Mouse (Mus musculus) spleen, adult 12 weeks (tissue): ENCODE data around the gene Ubap2l.

Source experiments
- DNase-seq: peaks from one replicate; pipeline ENCODE4 v3.0.0; 2022; ENCODE audit warnings: low spot score

The Ubap2l gene

DNA sequence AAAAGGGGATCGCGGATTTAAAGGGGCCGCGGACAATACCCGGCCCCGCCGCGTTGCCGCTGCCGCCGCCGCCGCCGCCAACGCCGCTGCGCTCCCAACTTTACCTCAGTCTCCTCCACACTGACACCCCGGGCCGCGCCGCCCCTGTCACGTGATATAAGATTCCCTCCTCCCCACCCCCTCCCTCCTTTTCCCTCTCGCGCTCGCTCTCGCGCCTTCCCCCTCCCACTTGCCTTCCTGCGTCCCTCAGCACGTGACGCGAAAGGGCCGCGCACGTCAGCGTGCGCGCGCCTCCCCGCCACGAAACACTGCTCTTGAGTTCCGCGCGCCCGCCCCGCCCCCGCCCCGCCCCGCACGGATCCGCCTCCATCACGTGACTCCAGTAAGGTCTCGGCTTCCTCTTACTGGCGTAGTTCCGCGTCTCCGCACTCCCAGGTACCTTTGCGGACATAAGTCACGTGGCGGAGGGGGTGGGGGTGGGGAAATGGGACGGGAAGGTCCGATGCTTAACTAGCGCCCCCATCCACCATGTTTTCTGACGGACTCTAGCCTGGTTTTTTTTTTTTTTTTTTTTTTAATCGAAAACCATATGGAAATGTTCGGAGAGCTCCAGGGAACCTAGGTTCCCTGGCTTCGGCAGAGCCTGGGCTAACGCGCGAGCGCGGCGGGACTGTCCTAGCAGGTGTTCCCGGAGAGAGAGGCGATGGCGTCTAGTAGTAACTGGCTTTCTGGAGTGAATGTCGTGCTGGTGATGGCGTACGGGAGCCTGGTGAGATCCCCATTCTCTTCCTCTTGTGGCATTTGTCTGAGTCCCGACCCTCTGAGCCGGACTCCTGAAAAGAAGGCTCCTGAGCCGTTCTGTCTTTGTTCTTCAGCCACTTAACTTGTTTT, at the start of gene Ubap2l:
Gene Ubap2l (minus strand): TSS at position 278 of the 891 bp plus-strand sequence.
- peak; percentile 89 for DNase-seq

DNA sequence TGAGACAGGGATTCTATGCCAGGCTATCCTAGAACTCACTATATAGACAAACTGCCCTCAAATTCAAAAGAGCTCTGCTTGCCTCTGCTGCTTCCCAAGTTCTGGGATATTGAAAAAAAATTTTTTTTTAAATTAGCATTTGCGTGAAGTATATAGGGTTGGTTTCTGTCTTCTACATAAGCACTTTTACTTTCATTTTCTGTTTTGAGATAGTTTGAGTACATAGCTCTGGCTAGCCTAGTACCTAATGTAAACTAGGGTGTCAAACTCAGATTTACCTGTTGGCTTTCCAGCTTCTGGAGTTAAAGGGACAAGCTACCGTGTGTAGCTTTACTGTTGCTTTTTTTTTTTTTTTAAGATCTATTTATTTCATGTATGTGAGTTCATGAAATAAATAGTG, 49.2 kb upstream of the Ubap2l start:
- no peak for DNase-seq

DNA sequence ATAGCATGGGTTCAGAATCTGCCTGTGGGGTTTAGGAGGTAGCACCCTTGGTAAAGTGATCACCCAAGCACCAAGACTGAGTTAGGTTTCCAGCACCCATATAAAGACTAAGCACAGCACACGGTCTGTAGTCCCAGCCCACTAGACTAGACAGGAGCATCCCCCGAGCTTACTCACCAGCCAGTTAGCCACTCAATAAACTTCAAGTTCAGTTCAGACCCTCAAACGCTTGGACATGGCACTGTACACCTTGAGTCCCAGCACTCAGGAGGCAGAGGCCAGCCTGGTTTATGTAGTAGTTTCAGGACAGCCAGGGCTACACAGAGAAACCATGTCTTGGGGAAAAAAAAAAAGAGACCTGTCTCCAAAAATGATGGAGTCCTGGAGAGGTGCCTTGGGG, 48.6 kb upstream of the Ubap2l start:
- DNase-seq, result no peak

DNA sequence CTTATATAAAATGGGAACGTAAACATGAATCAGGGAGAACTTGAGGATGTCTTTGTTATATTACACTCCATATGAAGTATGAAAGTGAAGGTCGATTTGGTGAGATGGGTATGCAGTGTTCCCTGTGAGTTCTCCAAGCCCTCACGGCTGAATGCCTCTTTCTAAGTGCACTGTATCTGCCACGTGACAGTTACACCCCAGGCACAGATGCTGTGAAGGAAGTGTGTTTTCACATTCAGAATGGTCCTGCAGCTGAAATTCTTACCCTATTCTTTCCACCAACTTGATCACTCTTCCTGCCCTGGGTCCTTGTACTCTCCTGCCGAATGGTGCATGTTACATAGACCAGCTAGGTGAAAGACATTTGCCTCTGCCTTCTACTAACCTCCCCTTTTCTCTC, 45.5 kb upstream of the Ubap2l start:
- no peak for DNase-seq

DNA sequence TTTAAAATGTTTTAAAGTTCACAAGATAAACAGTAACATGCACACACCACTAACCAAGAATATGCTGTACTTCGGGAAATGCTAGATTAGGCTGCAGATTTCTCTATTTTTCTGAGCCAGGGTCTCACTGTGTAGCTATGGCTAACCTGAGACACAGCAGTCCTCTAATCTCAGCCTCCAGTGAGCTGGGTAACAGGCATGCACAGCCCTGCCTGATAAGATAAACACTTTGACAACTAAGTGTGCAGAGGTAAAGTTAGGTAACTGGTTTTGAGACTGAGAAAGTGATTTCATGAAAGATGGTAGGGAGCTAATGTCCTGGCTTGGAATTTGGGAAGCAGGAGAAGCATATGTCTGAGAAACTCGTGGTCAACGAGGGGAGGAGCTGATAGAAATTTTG, 42.0 kb upstream of the Ubap2l start:
- DNase-seq, result no peak

DNA sequence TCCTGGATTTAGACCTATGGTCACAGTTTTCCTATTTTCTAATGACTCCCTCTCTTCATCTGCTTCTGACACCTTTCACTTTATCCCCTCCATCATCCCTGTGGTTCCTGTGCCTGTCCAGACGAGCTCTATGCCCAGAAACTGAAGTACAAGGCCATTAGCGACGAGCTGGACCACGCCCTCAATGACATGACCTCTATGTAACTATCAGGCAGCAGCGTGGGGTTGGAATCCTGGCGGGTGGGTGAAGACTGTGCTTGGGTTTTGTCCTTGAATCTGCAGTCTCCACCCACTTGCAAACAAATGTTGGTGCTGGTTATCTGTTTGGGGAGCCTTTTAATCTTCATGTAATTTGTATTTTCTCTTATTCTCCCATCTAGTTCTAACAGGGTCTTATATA, 38.5 kb upstream of the Ubap2l start:
- DNase-seq, result no peak

GRCm38 (mm10) chr3:90088617-90089016, 36.2 kb upstream of the Ubap2l start:
- DNase-seq, result no peak

DNA sequence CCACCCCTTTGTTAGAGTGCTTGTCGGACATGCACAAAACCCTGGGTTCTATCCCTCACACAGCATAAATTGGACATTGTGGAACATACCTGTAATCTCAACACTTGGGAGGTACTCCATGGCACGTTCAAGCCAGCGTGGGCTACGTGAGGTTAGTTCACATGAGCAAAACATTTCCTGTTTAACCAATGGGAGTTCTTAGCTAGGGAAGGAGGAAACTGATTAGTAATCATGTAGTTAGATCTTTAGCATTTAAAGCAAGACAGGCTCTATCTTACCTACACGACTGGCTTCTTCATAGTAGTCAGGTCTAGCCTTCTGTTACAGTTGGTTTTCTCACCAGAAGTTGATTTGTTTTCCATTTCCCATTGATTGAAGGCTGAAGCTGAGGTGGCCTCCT, 33.6 kb upstream of the Ubap2l start:
- no peak for DNase-seq

DNA sequence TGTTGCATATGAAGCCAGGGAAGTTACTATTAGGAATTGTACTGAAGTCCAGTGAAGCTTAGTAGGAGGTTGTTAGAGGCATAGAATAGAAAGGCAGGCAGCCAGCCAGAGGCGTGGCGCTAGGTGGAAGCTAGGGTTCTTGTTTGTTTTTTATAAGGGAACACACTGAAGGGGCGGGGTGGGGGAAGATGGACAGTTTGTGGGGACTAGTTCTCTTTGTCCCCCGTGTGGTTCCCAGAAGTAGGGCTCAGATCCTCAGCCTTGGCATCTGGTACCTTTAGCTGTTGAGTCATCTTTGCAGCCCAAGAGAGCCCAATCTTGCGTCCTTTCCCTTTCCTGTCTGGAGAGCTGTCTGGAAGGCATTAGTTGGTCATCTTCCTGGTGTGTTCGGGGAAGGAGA, 32.9 kb upstream of the Ubap2l start:
- no peak for DNase-seq

GRCm38 (mm10) chr3:90084790-90085189, 32.4 kb upstream of the Ubap2l start:
- no peak for DNase-seq

- DNase-seq, result no peak
Observed at GRCm38 (mm10) chr3:90083698-90084324, 31.4 kb upstream of the Ubap2l start.

GRCm38 (mm10) chr3:90083034-90083433, 30.6 kb upstream of the Ubap2l start:
- DNase-seq, result no peak

DNA sequence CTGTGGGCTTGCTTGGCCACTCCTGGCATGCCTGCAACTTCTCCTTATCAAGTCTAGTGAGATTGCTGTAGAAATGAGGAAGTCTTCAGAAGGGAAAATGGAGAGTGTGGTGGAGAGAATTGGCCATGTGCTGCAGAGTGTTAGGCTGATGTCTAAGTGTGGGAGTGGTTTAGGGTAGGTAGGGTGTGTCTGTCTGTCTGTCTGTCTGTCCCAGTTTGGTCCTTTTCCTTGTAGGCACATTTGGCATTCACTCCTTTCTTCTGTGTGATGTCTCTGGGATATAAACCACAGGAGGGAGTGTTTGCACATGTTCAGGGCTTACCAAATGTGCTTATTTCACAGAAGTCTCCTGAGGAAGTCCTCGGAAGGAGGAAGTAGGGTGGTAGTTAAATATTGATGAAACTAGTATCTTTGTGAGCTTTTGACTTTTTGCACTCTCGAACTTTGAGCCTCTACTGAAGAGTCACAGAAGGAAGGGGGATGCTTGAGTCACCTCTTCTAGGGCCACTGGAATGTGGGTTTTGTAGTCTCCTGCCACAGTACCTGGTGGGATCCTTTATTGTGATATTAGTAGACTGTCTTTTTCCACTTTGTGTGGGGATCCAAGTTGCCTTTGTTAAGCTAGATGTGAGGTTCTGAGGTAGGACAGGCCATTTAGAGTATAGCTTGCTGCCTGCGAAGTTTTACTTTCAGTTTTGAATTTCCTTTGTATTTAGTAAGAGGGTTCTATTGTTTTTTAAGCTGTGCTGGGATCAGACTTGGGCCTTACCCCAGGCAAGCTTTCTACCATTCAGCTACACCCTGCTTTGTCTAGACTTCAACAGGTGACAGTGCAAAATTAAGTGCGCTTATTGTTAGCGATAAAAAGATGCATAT, 29.2 kb upstream of the Ubap2l start:
- peak; percentile 19 for DNase-seq

- no peak for DNase-seq
Observed at GRCm38 (mm10) chr3:90080498-90080863, 28.1 kb upstream of the Ubap2l start.

DNA sequence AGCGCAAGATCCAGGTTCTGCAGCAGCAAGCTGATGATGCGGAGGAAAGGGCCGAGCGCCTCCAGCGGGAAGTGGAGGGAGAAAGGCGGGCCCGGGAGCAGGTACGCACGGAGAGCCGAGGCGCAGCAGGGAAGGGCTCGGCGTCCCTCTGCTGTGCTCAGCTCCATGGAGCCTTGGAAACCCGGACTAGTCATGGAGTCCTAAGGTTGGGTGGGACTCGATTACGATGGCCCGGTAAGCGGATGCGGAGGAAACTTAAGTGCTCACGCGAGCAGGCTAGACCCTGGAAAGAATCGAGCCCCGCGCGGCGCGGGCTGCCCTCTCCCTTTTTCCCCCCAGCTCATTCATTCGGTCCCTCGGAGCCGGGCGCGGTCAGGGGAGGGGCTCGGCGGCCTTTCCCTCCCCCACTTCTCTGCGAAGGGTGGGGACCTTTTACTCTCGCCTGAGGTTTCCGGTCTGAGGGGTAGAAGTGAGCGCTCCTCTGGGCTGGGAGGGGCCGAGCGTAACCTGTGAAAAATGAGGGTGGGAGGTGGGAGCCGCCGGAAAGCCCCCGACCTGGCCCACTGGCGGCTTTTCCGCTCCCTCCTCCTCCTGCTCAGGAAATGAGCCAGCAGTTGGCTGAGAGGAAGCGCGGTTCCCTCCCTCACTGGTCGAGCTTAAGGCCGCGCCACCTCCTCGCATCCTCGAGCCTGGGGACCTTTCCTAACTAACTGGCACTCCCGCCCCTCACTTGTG, 27.5 kb upstream of the Ubap2l start:
- peak; percentile 72 for DNase-seq

GRCm38 (mm10) chr3:90079133-90079762, 26.8 kb upstream of the Ubap2l start:
- peak; percentile 86 for DNase-seq

GRCm38 (mm10) chr3:90078224-90078623, 25.8 kb upstream of the Ubap2l start:
- DNase-seq, result no peak

GRCm38 (mm10) chr3:90076921-90077716, 24.7 kb upstream of the Ubap2l start:
- DNase-seq, result peak; percentile 65

DNA sequence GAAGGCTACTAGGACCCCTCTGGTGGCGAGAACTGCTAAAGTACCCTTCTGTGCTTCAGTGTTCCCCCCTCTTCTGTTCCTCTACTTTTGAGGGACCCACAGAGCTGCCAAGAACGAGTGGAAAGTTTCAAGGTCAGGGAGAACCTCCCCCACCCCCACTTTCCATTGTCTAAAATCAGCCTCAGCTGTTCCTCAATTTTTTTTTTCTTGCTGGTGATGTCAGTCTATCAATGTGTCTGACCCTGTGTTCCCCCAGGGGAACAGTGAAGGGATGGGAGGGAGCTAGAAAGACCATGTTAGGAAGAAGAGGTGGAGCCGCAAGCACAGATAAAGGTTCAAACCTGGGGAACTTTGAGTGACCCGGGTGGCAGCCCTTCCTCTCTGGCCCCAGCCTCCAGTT, 19.9 kb upstream of the Ubap2l start, which contains the start of gene Tpm3:
Gene Tpm3 (plus strand): TSS at position 356 of the 400 bp plus-strand sequence.
- no peak for DNase-seq

DNA sequence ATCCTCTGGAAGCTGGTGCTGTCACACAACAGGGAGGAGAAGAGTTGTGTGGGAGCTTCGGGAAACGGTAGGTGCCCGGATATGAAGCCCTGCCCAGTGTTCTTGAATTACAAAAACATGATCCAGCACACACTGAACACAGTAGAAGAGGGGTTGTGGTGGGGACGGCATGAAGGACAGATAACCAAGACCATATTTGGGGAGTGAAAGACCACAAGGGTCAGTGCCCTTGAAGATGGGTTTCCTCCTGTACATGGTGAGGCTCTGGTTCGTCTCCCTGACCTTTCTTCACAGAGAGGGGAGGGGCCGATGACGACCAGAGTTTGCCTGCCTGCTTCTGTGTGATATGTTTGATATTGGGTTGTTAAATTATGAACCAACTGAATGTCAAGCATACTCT, 17.3 kb upstream of the Ubap2l start:
- DNase-seq, result no peak
